Mouse (Mus musculus) heart, embryonic 13.5 days (tissue): ENCODE results near the gene Zfp618. TPM values are rescaled to one million over a fixed set of nuclear protein-coding genes. Genes with fewer than 3 reads are reported as not detected.
A peak's percentile ranks its signal among the peaks of the same experiment; 100 is the strongest.

ENCODE experiments used
- ATAC-seq: fragments of 200-750 bp; cut with Nextera tagmentation; 2 replicates; pipeline ENCODE4 v1.8.0; 2017; ENCODE audit warnings: moderate TSS enrichment; ENCODE audit not compliant: insufficient number of reproducible peaks, low FRiP score, low TSS enrichment; ENCODE audit errors: extremely low read depth
- H3K27ac ChIP-seq: fragments of 300-500 bp; sonication (generic); replicated peaks from 2 replicates; pipeline ENCODE4 v1.5.1; 2015; ENCODE audit warnings: moderate library complexity, mild to moderate bottlenecking, inconsistent platforms
- H3K27me3 ChIP-seq: fragments of 300-500 bp; sonication (generic); replicated peaks from 2 replicates; pipeline ENCODE4 v1.6.1; 2015; ENCODE audit warnings: mild to moderate bottlenecking, inconsistent platforms
- H3K36me3 ChIP-seq: fragments of 300-500 bp; sonication (generic); 2 replicates; pipeline ENCODE4 v1.6.1; 2015; ENCODE audit warnings: mild to moderate bottlenecking, inconsistent platforms
- H3K4me1 ChIP-seq: fragments of 300-500 bp; sonication (generic); 2 replicates; pipeline ENCODE4 v1.6.1; 2015; ENCODE audit warnings: inconsistent platforms
- H3K4me2 ChIP-seq: fragments of 300-500 bp; sonication (generic); 2 replicates; pipeline ENCODE4 v1.6.1; 2015; ENCODE audit warnings: inconsistent platforms, mild to moderate bottlenecking, moderate library complexity
- H3K4me3 ChIP-seq: fragments of 300-500 bp; sonication (generic); 2 replicates; pipeline ENCODE4 v1.5.1; 2015; ENCODE audit warnings: moderate library complexity, mild to moderate bottlenecking, inconsistent platforms
- H3K9ac ChIP-seq: fragments of 300-500 bp; sonication (generic); 2 replicates; pipeline ENCODE4 v1.6.1; 2015; ENCODE audit warnings: inconsistent platforms, mild to moderate bottlenecking, moderate library complexity
- H3K9me3 ChIP-seq: fragments of 300-500 bp; sonication (generic); 2 replicates; pipeline ENCODE4 v1.6.1; 2016; ENCODE audit warnings: inconsistent platforms
- WGBS: fragments of 180-500 bp; shearing (Covaris S2); methylation state at CpG from one replicate; pipeline ENCODE4 v1.1.7; 2015; ENCODE audit warnings: mixed read lengths; 5-methylcytosine and 5-hydroxymethylcytosine counted together
- polyA plus RNA-seq: library from polyadenylated mRNA; unstranded; fragments of >200 nt; fragmentation: Nextera tagmentation; extraction: Ambion mirVana; gene quantifications from 2 replicates; pipeline ENCODE4 v1.2.1, GENCODE M21; 2015

Zfp618 gene
- polyA plus RNA-seq, 1 experiment from 2014 or later: 11.8 TPM

GRCm38 (mm10) chr4:63124861-63125466 is 159.6 kb downstream of the Zfp618 start:
- no peak overlapping the region for H3K27ac ChIP-seq
- peaks cover 41% of the 10 kb centered on the region for H3K36me3 ChIP-seq
- H3K4me1 ChIP-seq: no peaks in the 10 kb centered on the region
- 0 out of 2 replicates have a peak, but pooled peaks cover 4% of the 10 kb centered on the region for H3K9me3 ChIP-seq
- H3K4me3 ChIP-seq: no peak overlapping the region
- H3K27me3 ChIP-seq: no peaks in the 10 kb centered on the region
- H3K4me2 ChIP-seq: no peak overlapping the region
- WGBS: 68% methylated on average over 8 of the region's 8 CpGs
- no peak overlapping the region for H3K9ac ChIP-seq
- ATAC-seq: no peak

GRCm38 (mm10) chr4:63129891-63130624 is 164.7 kb downstream of the Zfp618 start:
- Histone ChIP-seq H3K9me3 (no peaks in the 10 kb centered on the region), H3K4me1 (no peaks in the 10 kb centered on the region), H3K4me2 (no peak overlapping the region), H3K27me3 (no peaks in the 10 kb centered on the region), H3K4me3 (no peak overlapping the region), H3K9ac (no peak overlapping the region), H3K27ac (no peak overlapping the region), H3K36me3 (peaks cover 34% of the 10 kb centered on the region)
- ATAC-seq: no peak
- 78% methylated on average over 5 of the region's 5 CpGs for WGBS

- Histone ChIP-seq H3K4me2 (no peak overlapping the region), H3K36me3 (no peaks in the 10 kb centered on the region), H3K4me3 (no peak overlapping the region), H3K4me1 (no peaks in the 10 kb centered on the region), H3K27me3 (peaks cover 3% of the 10 kb centered on the region; the same call in 1 of the 2 replicates), H3K9me3 (peaks cover 11% of the 10 kb centered on the region), H3K27ac (no peak overlapping the region), H3K9ac (no peak overlapping the region)
- 86% methylated on average over 6 of the region's 6 CpGs for WGBS
- ATAC-seq: no peak
Observed at GRCm38 (mm10) chr4:63147268-63147667, 181.9 kb downstream of the Zfp618 start.

- H3K4me1 ChIP-seq: no peaks in the 10 kb centered on the region
- no peaks in the 10 kb centered on the region for H3K36me3 ChIP-seq
- H3K9me3 ChIP-seq: peaks cover 11% of the 10 kb centered on the region
- H3K4me2 ChIP-seq: no peak overlapping the region
- no peak overlapping the region for H3K27ac ChIP-seq
- H3K27me3 ChIP-seq: peaks cover 7% of the 10 kb centered on the region; the same call in 1 of the 2 replicates
- no peak overlapping the region for H3K4me3 ChIP-seq
- no peak overlapping the region for H3K9ac ChIP-seq
- no peak for ATAC-seq
- WGBS: 83% methylated on average over 6 of the region's 6 CpGs
Observed at GRCm38 (mm10) chr4:63151127-63151526, 185.8 kb downstream of the Zfp618 start.

- Histone ChIP-seq H3K9ac (no peak overlapping the region), H3K27ac (no peak overlapping the region), H3K27me3 (peaks cover 7% of the 10 kb centered on the region; the same call in 1 of the 2 replicates), H3K36me3 (no peaks in the 10 kb centered on the region), H3K4me2 (no peak overlapping the region), H3K9me3 (no peaks in the 10 kb centered on the region), H3K4me1 (no peaks in the 10 kb centered on the region), H3K4me3 (no peak overlapping the region)
- 44% methylated on average over 4 of the region's 4 CpGs for WGBS
- ATAC-seq: no peak
Observed at GRCm38 (mm10) chr4:63154028-63154427, 188.7 kb downstream of the Zfp618 start.

- ATAC-seq: no peak
- no peaks in the 10 kb centered on the region for H3K36me3 ChIP-seq
- no peak within 1 kb of the TSS for H3K4me3 ChIP-seq
- WGBS: 58% methylated on average over 5 of the region's 5 CpGs
- peaks cover 7% of the 10 kb centered on the region; the same call in 1 of the 2 replicates for H3K27me3 ChIP-seq
- no peaks in the 10 kb centered on the region; the same call in 1 of the 2 replicates for H3K4me1 ChIP-seq
- no peak within 1 kb of the TSS for H3K9ac ChIP-seq
- no peak within 1 kb of the TSS for H3K27ac ChIP-seq
- no peak within 1 kb of the TSS for H3K4me2 ChIP-seq
- no peaks in the 10 kb centered on the region for H3K9me3 ChIP-seq
Observed at GRCm38 (mm10) chr4:63154699-63155098, 189.3 kb downstream of the Zfp618 start, which contains the start of gene Ambp. Gene Ambp (minus strand): TSS chr4:63154799.

- Histone ChIP-seq H3K9me3 (no peaks in the 10 kb centered on the region), H3K4me3 (no peak overlapping the region), H3K36me3 (no peaks in the 10 kb centered on the region), H3K4me2 (no peak overlapping the region), H3K4me1 (no peaks in the 10 kb centered on the region; the same call in 1 of the 2 replicates), H3K27me3 (peaks cover 7% of the 10 kb centered on the region; the same call in 1 of the 2 replicates), H3K27ac (no peak overlapping the region), H3K9ac (no peak overlapping the region)
- ATAC-seq: no peak
- 60% methylated on average over 2 of the region's 2 CpGs for WGBS
Observed at GRCm38 (mm10) chr4:63155596-63155995, 190.2 kb downstream of the Zfp618 start.

GRCm38 (mm10) chr4:63156726-63157634 is 191.6 kb downstream of the Zfp618 start:
- H3K4me2 ChIP-seq: no peak overlapping the region
- H3K4me3 ChIP-seq: no peak overlapping the region
- no peak overlapping the region for H3K27ac ChIP-seq
- H3K27me3 ChIP-seq: peaks cover 7% of the 10 kb centered on the region; the same call in 1 of the 2 replicates
- no peak for ATAC-seq
- no peak overlapping the region for H3K9ac ChIP-seq
- 62% methylated on average over 8 of the region's 8 CpGs for WGBS
- H3K36me3 ChIP-seq: no peaks in the 10 kb centered on the region
- H3K9me3 ChIP-seq: no peaks in the 10 kb centered on the region
- no peaks in the 10 kb centered on the region; the same call in 1 of the 2 replicates for H3K4me1 ChIP-seq

- H3K36me3 ChIP-seq: no peaks in the 10 kb centered on the region
- H3K9ac ChIP-seq: no peak overlapping the region
- no peaks in the 10 kb centered on the region for H3K9me3 ChIP-seq
- H3K27ac ChIP-seq: no peak overlapping the region
- ATAC-seq: no peak
- WGBS: 90% methylated on average over 7 of the region's 7 CpGs
- H3K27me3 ChIP-seq: 0 out of 2 replicates have a peak, but pooled peaks cover 3% of the 10 kb centered on the region
- no peak overlapping the region for H3K4me3 ChIP-seq
- H3K4me2 ChIP-seq: no peak overlapping the region
- no peaks in the 10 kb centered on the region; the same call in 1 of the 2 replicates for H3K4me1 ChIP-seq
Observed at GRCm38 (mm10) chr4:63158192-63158591, 192.8 kb downstream of the Zfp618 start.

- H3K27ac ChIP-seq: no peak overlapping the region
- WGBS: 21% methylated on average over 5 of the region's 5 CpGs
- H3K4me1 ChIP-seq: no peaks in the 10 kb centered on the region; the same call in 1 of the 2 replicates
- no peaks in the 10 kb centered on the region for H3K9me3 ChIP-seq
- H3K9ac ChIP-seq: 0 out of 2 replicates have a peak overlapping the region, but pooled peaks have one; percentile 12
- ATAC-seq: no peak
- no peaks in the 10 kb centered on the region for H3K36me3 ChIP-seq
- no peaks in the 10 kb centered on the region for H3K27me3 ChIP-seq
- H3K4me3 ChIP-seq: no peak overlapping the region
- H3K4me2 ChIP-seq: no peak overlapping the region
Observed at GRCm38 (mm10) chr4:63158961-63159592, 193.7 kb downstream of the Zfp618 start.
